Mouse (Mus musculus) olfactory bulb, adult 2 months (tissue): ENCODE measurements around the gene Slc6a4.
A peak's percentile ranks its signal among the peaks of the same experiment; 100 is the strongest.

ENCODE experiments used
- CTCF ChIP-seq: fragments of 200-500 bp; IDR thresholded peaks from 2 replicates; pipeline ENCODE4 v1.5.1; 2012; ENCODE audit warnings: low read depth, mild to moderate bottlenecking, low read length, moderate library complexity; ENCODE audit not compliant: insufficient read depth
- POLR2A ChIP-seq: fragments of 200-500 bp; IDR thresholded peaks from 2 replicates; pipeline ENCODE4 v1.6.1; 2012; ENCODE audit warnings: mild to moderate bottlenecking, low read depth, low read length, moderate library complexity; ENCODE audit not compliant: insufficient read depth

DNA sequence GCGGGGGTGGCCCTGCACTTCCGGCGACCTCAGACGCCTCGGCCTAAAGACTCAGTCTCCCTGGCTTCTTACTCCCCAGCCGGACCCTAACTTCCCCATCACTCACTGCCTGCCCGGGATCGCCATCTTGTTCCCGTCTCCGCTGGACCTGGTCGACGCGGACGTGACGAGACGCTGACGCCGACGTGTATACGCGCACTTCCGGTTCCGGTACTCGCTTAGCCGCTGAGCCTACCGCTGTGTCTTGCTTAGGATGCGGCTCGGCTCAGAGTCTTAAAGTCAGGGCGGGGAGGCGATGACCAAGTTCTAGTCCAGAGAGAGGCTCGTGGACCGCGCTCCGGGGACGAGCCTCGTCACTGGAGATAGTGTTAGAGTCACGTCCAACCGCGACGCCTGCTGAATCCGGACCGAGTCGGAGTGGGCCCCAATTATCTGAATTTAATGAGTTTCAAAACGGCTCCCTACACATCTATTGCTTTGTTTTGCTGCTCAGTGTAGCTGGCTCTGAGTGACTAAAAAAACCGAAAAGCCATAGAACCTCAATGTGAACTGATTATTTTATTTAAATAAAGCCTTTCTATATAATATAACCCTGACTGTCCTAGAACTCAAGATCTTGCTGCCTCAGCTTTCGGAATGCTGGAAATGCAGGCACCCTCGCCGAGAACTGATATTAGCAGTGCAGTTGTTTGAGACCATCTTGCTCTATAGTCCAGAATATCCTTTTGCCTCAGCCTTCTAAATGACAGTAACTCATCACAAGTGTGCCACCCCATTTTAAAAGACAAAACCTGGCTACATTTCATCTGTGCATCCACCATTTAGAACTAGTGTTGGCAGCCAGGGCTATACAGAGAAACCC, 80.1 kb downstream of the Slc6a4 start, which contains the start of gene Nsrp1:
- TF ChIP-seq CTCF (no peak), POLR2A (peak; percentile 80)
